Mouse (Mus musculus): ENCODE results near the gene Fhad1. TPM values are rescaled to one million over a fixed set of nuclear protein-coding genes. Genes with fewer than 3 reads are reported as not detected.

The Fhad1 gene
- polyA plus RNA-seq, 1 experiment from 2014 or later: 3.6 TPM

GRCm38 (mm10) chr4:141863726-141864280 is 151.1 kb downstream of the Fhad1 start:
- Histone ChIP-seq H3K4me2 (no peak overlapping the region), H3K27ac (replicated peaks) (no peak overlapping the region), H3K9me3 (no peaks in the 10 kb centered on the region), H3K4me3 (no peak overlapping the region), H3K4me1 (replicated peaks) (peaks cover 39% of the 10 kb centered on the region), H3K36me3 (peaks cover 31% of the 10 kb centered on the region), H3K27me3 (no peaks in the 10 kb centered on the region), H3K9ac (peak overlapping the region; percentile 38; the same call in 1 of the 2 replicates)
- no peak for ATAC-seq (ENCODE audit: low read depth)
- WGBS: 86% methylated on average over 7 of the region's 7 CpGs

- Histone ChIP-seq H3K36me3 (peaks cover 32% of the 10 kb centered on the region), H3K4me2 (no peak overlapping the region)
- WGBS: 83% methylated on average over 5 of the region's 5 CpGs
Observed at GRCm38 (mm10) chr4:141862867-141863266, 152.0 kb downstream of the Fhad1 start.

DNA sequence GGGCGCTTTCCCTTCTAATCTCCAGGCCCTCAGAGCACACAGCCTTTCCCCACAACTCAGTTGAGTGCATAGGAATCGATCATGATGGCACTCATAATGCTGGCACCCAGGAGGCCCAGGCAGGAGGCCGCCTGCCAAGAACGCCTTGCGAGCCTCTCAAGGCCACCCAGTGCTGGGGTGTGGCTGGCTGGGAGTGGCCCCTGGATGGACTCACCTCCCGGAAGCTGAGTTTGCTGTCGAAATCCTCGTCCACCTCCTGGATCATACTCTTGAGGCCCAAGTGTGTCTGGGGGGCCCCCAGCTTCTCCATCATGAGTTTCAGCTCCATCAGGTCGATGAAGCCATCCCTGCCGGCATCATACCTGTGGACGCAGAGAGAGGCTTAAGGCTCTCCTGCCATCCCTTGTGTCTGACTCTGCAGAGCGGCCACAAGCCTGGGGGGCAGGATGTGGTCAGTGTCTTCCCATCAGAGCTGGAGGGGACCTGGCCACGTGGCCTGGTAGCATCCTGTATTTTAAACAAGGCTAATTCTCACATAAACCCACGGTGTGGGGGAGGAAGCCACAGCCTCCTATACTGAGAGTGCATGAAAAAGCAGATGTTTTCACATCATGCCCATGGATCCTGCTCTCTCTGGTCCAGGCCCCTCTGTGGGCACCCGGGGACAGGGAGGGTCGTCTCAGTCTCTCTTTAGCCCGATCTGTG is 153.1 kb downstream of the Fhad1 start:
- WGBS: 89% methylated on average over 17 of the region's 17 CpGs
- H3K9me3 ChIP-seq: no peaks in the 10 kb centered on the region
- H3K36me3 ChIP-seq: peaks cover 32% of the 10 kb centered on the region
- H3K4me1 ChIP-seq (replicated peaks): peaks cover 24% of the 10 kb centered on the region
- no peak for ATAC-seq (ENCODE audit: low read depth)
- no peak overlapping the region for H3K27ac ChIP-seq (replicated peaks)
- no peaks in the 10 kb centered on the region for H3K27me3 ChIP-seq
- no peak overlapping the region for H3K4me2 ChIP-seq
- H3K9ac ChIP-seq: no peak overlapping the region
- no peak overlapping the region for H3K4me3 ChIP-seq

More at GRCm38 (mm10) chr4:141862867-141863266, 152.0 kb downstream of the Fhad1 start:
- Histone ChIP-seq H3K9ac (no peak overlapping the region), H3K4me3 (no peak overlapping the region), H3K9me3 (no peaks in the 10 kb centered on the region), H3K4me1 (replicated peaks) (peaks cover 32% of the 10 kb centered on the region), H3K27me3 (no peaks in the 10 kb centered on the region), H3K27ac (replicated peaks) (no peak overlapping the region)
- no peak for ATAC-seq (ENCODE audit: low read depth)

DNA sequence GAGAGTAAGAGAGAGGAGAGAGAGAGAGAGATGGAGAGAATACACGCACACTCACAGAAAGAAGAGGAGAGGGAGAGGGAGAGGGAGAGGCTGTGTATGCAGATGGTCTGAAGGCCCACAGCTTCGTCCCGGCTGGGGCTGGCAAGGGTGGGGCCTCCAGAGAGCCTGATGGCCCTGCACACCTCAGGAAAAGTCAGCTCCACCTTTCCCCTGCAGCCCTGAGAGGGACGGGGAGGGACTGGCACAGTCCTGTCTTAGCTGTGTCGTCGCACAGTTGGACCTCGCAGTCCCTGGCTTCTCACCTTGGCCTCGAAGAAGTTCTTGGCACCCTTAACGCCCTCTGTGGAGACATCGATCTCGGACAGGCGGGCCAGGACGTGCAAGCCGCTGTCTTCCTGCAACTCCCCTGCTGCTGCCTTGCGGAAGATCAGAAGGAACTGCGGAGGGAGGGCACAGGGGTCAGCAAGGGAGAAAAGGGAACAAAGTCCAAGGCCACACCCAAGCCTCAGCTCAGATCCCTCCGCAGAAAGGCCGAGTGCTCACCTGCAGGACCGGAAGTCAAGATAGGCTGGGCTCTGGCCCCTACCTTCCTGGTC is 154.5 kb downstream of the Fhad1 start:
- Histone ChIP-seq H3K9ac (no peak overlapping the region), H3K9me3 (no peaks in the 10 kb centered on the region), H3K27me3 (no peaks in the 10 kb centered on the region), H3K27ac (replicated peaks) (no peak overlapping the region), H3K4me1 (replicated peaks) (peaks cover 10% of the 10 kb centered on the region; the same call in 1 of the 2 replicates), H3K4me3 (no peak overlapping the region), H3K36me3 (peaks cover 32% of the 10 kb centered on the region), H3K4me2 (no peak overlapping the region)
- WGBS: 73% methylated on average over 19 of the region's 19 CpGs
- ATAC-seq (ENCODE audit: low read depth): no peak

- H3K4me1 ChIP-seq (replicated peaks): peaks cover 10% of the 10 kb centered on the region; the same call in 1 of the 2 replicates
- WGBS: 92% methylated on average over 14 of the region's 14 CpGs
- no peak overlapping the region for H3K9ac ChIP-seq
- H3K4me3 ChIP-seq: no peak overlapping the region
- H3K4me2 ChIP-seq: no peak overlapping the region
- H3K36me3 ChIP-seq: peaks cover 32% of the 10 kb centered on the region
- H3K27ac ChIP-seq (replicated peaks): no peak overlapping the region
- no peak for ATAC-seq (ENCODE audit: low read depth)
- no peaks in the 10 kb centered on the region for H3K27me3 ChIP-seq
- no peaks in the 10 kb centered on the region for H3K9me3 ChIP-seq
Observed at GRCm38 (mm10) chr4:141859351-141859750, 155.5 kb downstream of the Fhad1 start.

DNA sequence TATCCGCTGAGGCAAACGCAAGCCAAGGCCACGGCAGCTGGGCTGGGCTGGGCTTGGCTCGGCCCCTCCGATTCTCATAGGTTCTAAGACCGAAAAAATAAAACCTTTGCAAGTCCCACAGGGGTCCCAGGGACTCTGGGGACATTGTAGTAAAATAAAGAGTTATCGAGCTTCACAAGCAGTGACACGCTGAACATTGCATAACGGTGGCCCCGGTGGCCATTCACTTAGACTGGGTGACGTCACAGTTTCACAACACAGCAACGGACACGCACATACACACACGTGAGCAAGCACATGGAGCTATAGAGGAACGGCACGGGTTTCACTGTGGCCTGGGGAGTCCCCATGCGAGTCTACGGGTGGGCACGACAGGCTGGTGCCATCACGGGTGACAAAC is 156.4 kb downstream of the Fhad1 start:
- no peak for ATAC-seq (ENCODE audit: low read depth)
- H3K27ac ChIP-seq (replicated peaks): no peak overlapping the region
- no peaks in the 10 kb centered on the region for H3K9me3 ChIP-seq
- 81% methylated on average over 20 of the region's 20 CpGs for WGBS
- H3K4me1 ChIP-seq (replicated peaks): peaks cover 6% of the 10 kb centered on the region; the same call in 1 of the 2 replicates
- H3K27me3 ChIP-seq: no peaks in the 10 kb centered on the region
- H3K4me3 ChIP-seq: no peak overlapping the region
- H3K4me2 ChIP-seq: no peak overlapping the region
- H3K36me3 ChIP-seq: peaks cover 32% of the 10 kb centered on the region
- no peak overlapping the region for H3K9ac ChIP-seq

- H3K27me3 ChIP-seq: no peaks in the 10 kb centered on the region
- no peak overlapping the region for H3K4me2 ChIP-seq
- 0 out of 2 replicates have a peak, but pooled peaks cover 3% of the 10 kb centered on the region for H3K4me1 ChIP-seq (replicated peaks)
- H3K4me3 ChIP-seq: no peak overlapping the region
- WGBS: 20% methylated on average over 10 of the region's 10 CpGs
- H3K9me3 ChIP-seq: no peaks in the 10 kb centered on the region
- peaks cover 32% of the 10 kb centered on the region for H3K36me3 ChIP-seq
- H3K9ac ChIP-seq: peak overlapping the region; percentile 47; the same call in 1 of the 2 replicates
- peak; percentile 70; the same call in 1 of the 2 replicates for ATAC-seq (ENCODE audit: low read depth)
- no peak overlapping the region for H3K27ac ChIP-seq (replicated peaks)
Observed at GRCm38 (mm10) chr4:141857422-141857930, 157.4 kb downstream of the Fhad1 start.

- 78% methylated on average over 9 of the region's 9 CpGs for WGBS
- Histone ChIP-seq H3K9me3 (no peaks in the 10 kb centered on the region), H3K9ac (no peak overlapping the region), H3K4me1 (replicated peaks) (0 out of 2 replicates have a peak, but pooled peaks cover 3% of the 10 kb centered on the region), H3K4me2 (no peak overlapping the region), H3K36me3 (no peaks in the 10 kb centered on the region), H3K27me3 (no peaks in the 10 kb centered on the region), H3K4me3 (no peak overlapping the region), H3K27ac (replicated peaks) (no peak overlapping the region)
- no peak for ATAC-seq (ENCODE audit: low read depth)
Observed at GRCm38 (mm10) chr4:141853437-141853836, 161.4 kb downstream of the Fhad1 start.

DNA sequence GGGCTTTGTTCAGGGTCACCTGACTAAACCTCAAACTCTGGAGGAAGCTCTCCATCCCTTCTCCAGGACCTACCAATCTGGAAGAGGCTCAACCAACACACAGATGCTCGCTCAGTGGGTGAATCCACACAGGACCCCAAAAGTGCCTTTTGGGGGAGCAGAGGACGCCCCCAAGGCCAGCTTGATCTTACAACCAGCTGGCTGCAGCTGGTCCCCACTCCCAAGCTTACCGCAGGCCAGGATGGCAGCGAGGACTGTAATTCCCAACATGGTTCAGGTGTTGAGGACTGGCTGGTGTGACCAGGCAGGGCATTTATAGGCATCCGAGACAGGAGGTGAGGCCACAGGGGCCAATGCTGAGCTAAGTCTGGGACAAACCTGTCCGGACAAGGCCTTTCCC is 168.9 kb downstream of the Fhad1 start, which contains the start of gene Ctrc:
Gene Ctrc (minus strand): TSS at position 361 of the 400 bp plus-strand sequence.
- H3K4me1 ChIP-seq (replicated peaks): no peaks in the 10 kb centered on the region
- H3K9ac ChIP-seq: no peak within 1 kb of the TSS
- H3K4me2 ChIP-seq: no peak within 1 kb of the TSS
- H3K27me3 ChIP-seq: no peaks in the 10 kb centered on the region
- no peak within 1 kb of the TSS for H3K27ac ChIP-seq (replicated peaks)
- ATAC-seq (ENCODE audit: low read depth): no peak
- WGBS: 88% methylated on average over 6 of the region's 6 CpGs
- no peaks in the 10 kb centered on the region for H3K36me3 ChIP-seq
- H3K9me3 ChIP-seq: no peaks in the 10 kb centered on the region
- H3K4me3 ChIP-seq: no peak within 1 kb of the TSS

Other genes starting within 250 kb of the Fhad1 start
- gene Dnajc16, start 224.2 kb downstream of the Fhad1 start, polyA plus RNA-seq (2015; fragmentation: Nextera tagmentation; extraction: Ambion mirVana): 6.0 and 6.6 TPM in 2 replicates
- 19.8 and 22.9 TPM in 2 replicates for gene Casp9, start 221.5 kb downstream of the Fhad1 start, polyA plus RNA-seq (2015; fragmentation: Nextera tagmentation; extraction: Ambion mirVana)
- gene Cela2a, start 188.9 kb downstream of the Fhad1 start, polyA plus RNA-seq (2015; fragmentation: Nextera tagmentation; extraction: Ambion mirVana): not detected in 2 replicates
- not detected in 2 replicates for gene Ctrc, start 168.7 kb downstream of the Fhad1 start, polyA plus RNA-seq (2015; fragmentation: Nextera tagmentation; extraction: Ambion mirVana)
- 65.7 and 67.1 TPM in 2 replicates for gene Efhd2, start 140.2 kb downstream of the Fhad1 start, polyA plus RNA-seq (2015; fragmentation: Nextera tagmentation; extraction: Ambion mirVana)
- 5.2 and 6.4 TPM in 2 replicates for gene Tmem51, start 69.2 kb upstream of the Fhad1 start, polyA plus RNA-seq (2015; fragmentation: Nextera tagmentation; extraction: Ambion mirVana)
- gene Kazn, start 224.3 kb upstream of the Fhad1 start, polyA plus RNA-seq (2015; fragmentation: Nextera tagmentation; extraction: Ambion mirVana): 18.9 and 19.0 TPM in 2 replicates